In the genomic region with DNA sequence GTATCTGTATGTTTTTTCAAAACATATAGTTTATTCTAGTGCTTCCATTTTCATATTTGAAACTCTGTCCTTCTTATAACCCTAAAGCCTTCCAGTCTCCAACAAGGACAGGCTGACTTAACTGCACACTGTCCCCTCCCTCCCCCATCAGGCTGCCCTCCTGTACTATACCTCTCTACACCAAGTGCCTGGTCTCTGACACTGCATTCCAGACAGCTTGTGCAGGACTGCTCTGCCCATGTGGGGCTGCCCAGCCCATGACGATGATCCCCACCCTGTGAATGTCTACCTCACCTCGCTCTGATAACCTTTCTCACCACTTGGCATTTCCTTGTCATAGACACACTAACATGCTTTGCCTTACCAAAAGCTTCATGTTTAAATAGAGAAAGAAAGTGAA, we compare ENCODE assay signal across 20 mouse cellular contexts.
"Had no signal": no experiment of that assay in that cellular context is flagged by ENCODE, and none has a peak within 500 bp of the region (broad histone marks: within the 10 kb centered on the region; RNA-seq: fewer than 3 reads in every experiment).

No protein-coding gene starts in this region.

- DNase-seq: kidney, adult 8-10 months; kidney, postnatal 10 days; kidney, postnatal 4 days; layer of hippocampus, postnatal 36 days; lung, adult 18-20 months; right cerebral cortex, postnatal 25 days; spleen, adult 18-20 months; thymus, adult 18-20 months; thymus, postnatal 14 days; thymus, postnatal 4 days had no signal

- H3K4me3 ChIP-seq: kidney, embryonic 15.5 days; left cerebral cortex, adult 2 months; liver, embryonic 15.5 days; lung, embryonic 15.5 days; midbrain, embryonic 12.5 days; midbrain, embryonic 15.5 days; neural tube, embryonic 12.5 days; neural tube, embryonic 15.5 days; stomach, embryonic 15.5 days had no signal

- H3K27me3 ChIP-seq: kidney, embryonic 15.5 days; liver, embryonic 15.5 days; lung, embryonic 15.5 days; midbrain, embryonic 12.5 days; midbrain, embryonic 15.5 days; neural tube, embryonic 12.5 days; neural tube, embryonic 15.5 days; stomach, embryonic 15.5 days had no signal

- H3K4me2 ChIP-seq: kidney, embryonic 15.5 days; liver, embryonic 15.5 days; lung, embryonic 15.5 days; midbrain, embryonic 12.5 days; midbrain, embryonic 15.5 days; neural tube, embryonic 12.5 days; neural tube, embryonic 15.5 days; stomach, embryonic 15.5 days had no signal

- H3K36me3 ChIP-seq: kidney, embryonic 15.5 days; lung, embryonic 15.5 days; midbrain, embryonic 15.5 days; neural tube, embryonic 15.5 days; stomach, embryonic 15.5 days had no signal

- H3K9ac ChIP-seq: kidney, embryonic 15.5 days; liver, embryonic 15.5 days; lung, embryonic 15.5 days; midbrain, embryonic 12.5 days; midbrain, embryonic 15.5 days; neural tube, embryonic 12.5 days; neural tube, embryonic 15.5 days; stomach, embryonic 15.5 days had no signal

- H3K9me3 ChIP-seq: kidney, embryonic 15.5 days; liver, embryonic 15.5 days; lung, embryonic 15.5 days; midbrain, embryonic 12.5 days; midbrain, embryonic 15.5 days; neural tube, embryonic 12.5 days; neural tube, embryonic 15.5 days; stomach, embryonic 15.5 days had no signal

- H3K4me1 ChIP-seq: kidney, embryonic 15.5 days; liver, embryonic 15.5 days; lung, embryonic 15.5 days; midbrain, embryonic 12.5 days; midbrain, embryonic 15.5 days; neural tube, embryonic 12.5 days; neural tube, embryonic 15.5 days; stomach, embryonic 15.5 days had no signal

- ATAC-seq: midbrain, embryonic 15.5 days had no signal

- H3K27ac ChIP-seq: kidney, embryonic 15.5 days; left cerebral cortex, adult 2 months; liver, embryonic 15.5 days; lung, embryonic 15.5 days; macrophage; midbrain, embryonic 12.5 days; midbrain, embryonic 15.5 days; neural tube, embryonic 12.5 days; neural tube, embryonic 15.5 days; stomach, embryonic 15.5 days had no signal
